In the genomic region with DNA sequence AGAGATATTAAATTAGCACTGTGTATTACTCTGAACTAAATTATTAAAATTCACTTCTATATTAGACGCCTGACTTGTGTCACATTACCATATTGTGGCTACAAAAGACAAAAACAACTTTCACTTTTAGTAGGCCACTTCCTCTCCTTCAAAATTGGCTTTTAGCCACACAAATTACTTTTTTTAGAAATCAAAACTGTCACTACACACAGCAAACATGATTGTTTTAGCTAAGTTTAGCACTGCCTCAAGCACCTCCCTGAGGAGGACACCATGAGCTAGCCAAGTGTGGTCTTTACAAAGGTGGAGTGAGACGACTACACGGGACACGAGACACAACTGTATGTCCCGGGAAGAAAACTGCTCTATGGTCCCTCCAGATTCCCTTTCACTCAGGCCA, we compare ENCODE assay signal across 10 mouse cellular contexts. TPM values are rescaled to one million over a fixed set of nuclear protein-coding genes. Genes with fewer than 3 reads are reported as not detected.
A peak's percentile ranks its signal among the peaks of the same experiment; 100 is the strongest.
DNase-seq lines count a peak whose midpoint lies in the region; ATAC-seq lines count a peak whose summit lies in the region.
"Had no signal": no experiment of that assay in that cellular context is flagged by ENCODE, and none has a peak within 500 bp of the region (broad histone marks: within the 10 kb centered on the region; RNA-seq: fewer than 3 reads in every experiment).

No protein-coding gene starts in this region.

- no peak overlapping the region for H3K4me3 ChIP-seq in neural tube, embryonic 13.5 days
- no peak overlapping the region for H3K4me3 ChIP-seq in liver, embryonic 12.5 days
- H3K4me3 ChIP-seq in forebrain, embryonic 13.5 days: no peak overlapping the region
- H3K4me3 ChIP-seq in hindbrain, embryonic 14.5 days (replicated peaks; ENCODE audit: low read length): no peak overlapping the region
- H3K4me3 ChIP-seq: forebrain, embryonic 10.5 days; limb, embryonic 15.5 days had no signal

- H3K27me3 ChIP-seq in neural tube, embryonic 13.5 days: no peaks in the 10 kb centered on the region
- no peaks in the 10 kb centered on the region for H3K27me3 ChIP-seq in liver, embryonic 12.5 days (replicated peaks)
- H3K27me3 ChIP-seq in forebrain, embryonic 13.5 days: no peaks in the 10 kb centered on the region
- H3K27me3 ChIP-seq in hindbrain, embryonic 14.5 days (ENCODE audit: control insufficient read depth, insufficient read depth, low read length): no peaks in the 10 kb centered on the region
- H3K27me3 ChIP-seq: limb, embryonic 15.5 days had no signal

- H3K9ac ChIP-seq in neural tube, embryonic 13.5 days: 0 out of 2 replicates have a peak overlapping the region, but pooled peaks have one; percentile 5
- no peak overlapping the region for H3K9ac ChIP-seq in liver, embryonic 12.5 days
- no peak overlapping the region for H3K9ac ChIP-seq in forebrain, embryonic 13.5 days
- H3K9ac ChIP-seq in hindbrain, embryonic 14.5 days: no peak overlapping the region
- H3K9ac ChIP-seq: limb, embryonic 15.5 days had no signal

- H3K4me2 ChIP-seq in neural tube, embryonic 13.5 days: peak overlapping the region; percentile 18; the same call in 1 of the 2 replicates
- peak overlapping the region; percentile 26; the same call in 1 of the 2 replicates for H3K4me2 ChIP-seq in liver, embryonic 12.5 days
- H3K4me2 ChIP-seq in forebrain, embryonic 13.5 days: no peak overlapping the region
- no peak overlapping the region for H3K4me2 ChIP-seq in hindbrain, embryonic 14.5 days (replicated peaks)
- H3K4me2 ChIP-seq: limb, embryonic 15.5 days had no signal

- H3K4me1 ChIP-seq in neural tube, embryonic 13.5 days (replicated peaks): peaks cover 6% of the 10 kb centered on the region; the same call in 1 of the 2 replicates
- H3K4me1 ChIP-seq in liver, embryonic 12.5 days: peaks cover 27% of the 10 kb centered on the region; the same call in 1 of the 2 replicates
- no peaks in the 10 kb centered on the region for H3K4me1 ChIP-seq in forebrain, embryonic 13.5 days
- H3K4me1 ChIP-seq in hindbrain, embryonic 14.5 days (replicated peaks; ENCODE audit: control insufficient read depth, insufficient read depth, low read length): no peaks in the 10 kb centered on the region
- H3K4me1 ChIP-seq: forebrain, embryonic 10.5 days; limb, embryonic 15.5 days had no signal

- no peak for DNase-seq in neural tube, embryonic 10.5 days (ENCODE audit: extremely low spot score, low spot score)
- DNase-seq in skeletal muscle tissue, adult 2 months (ENCODE audit: low read depth, low spot score): peak; percentile 28
- DNase-seq in adrenal gland, adult 18-20 months (ENCODE audit: low spot score in 2 of 2): no peak
- DNase-seq in hindbrain, embryonic 14.5 days (ENCODE audit: low spot score): no peak

- 44% methylated on average over 5 of the region's 5 CpGs for WGBS in neural tube, embryonic 13.5 days
- WGBS in liver, embryonic 12.5 days (ENCODE audit: insufficient replicate concordance): 62% methylated on average over 5 of the region's 5 CpGs
- WGBS in forebrain, embryonic 13.5 days: 82% methylated on average over 5 of the region's 5 CpGs
- WGBS in hindbrain, embryonic 14.5 days: 85% methylated on average over 5 of the region's 5 CpGs

- no peaks in the 10 kb centered on the region for H3K36me3 ChIP-seq in neural tube, embryonic 13.5 days
- H3K36me3 ChIP-seq in liver, embryonic 12.5 days: peaks cover 25% of the 10 kb centered on the region
- H3K36me3 ChIP-seq in forebrain, embryonic 13.5 days (ENCODE audit: poor library complexity, severe bottlenecking): peaks cover 5% of the 10 kb centered on the region; the same call in 1 of the 2 replicates
- no peaks in the 10 kb centered on the region for H3K36me3 ChIP-seq in hindbrain, embryonic 14.5 days (replicated peaks; ENCODE audit: control insufficient read depth, insufficient read depth)

- no peaks in the 10 kb centered on the region for H3K9me3 ChIP-seq in neural tube, embryonic 13.5 days
- no peaks in the 10 kb centered on the region for H3K9me3 ChIP-seq in liver, embryonic 12.5 days (replicated peaks)
- no peaks in the 10 kb centered on the region for H3K9me3 ChIP-seq in forebrain, embryonic 13.5 days (replicated peaks)
- no peaks in the 10 kb centered on the region for H3K9me3 ChIP-seq in hindbrain, embryonic 14.5 days (ENCODE audit: control insufficient read depth, low read length)
- H3K9me3 ChIP-seq: forebrain, embryonic 10.5 days; limb, embryonic 15.5 days had no signal

- 0 out of 2 replicates have a peak overlapping the region, but pooled peaks have one; percentile 56 for H3K27ac ChIP-seq in neural tube, embryonic 13.5 days (replicated peaks)
- H3K27ac ChIP-seq in liver, embryonic 12.5 days: 0 out of 2 replicates have a peak overlapping the region, but pooled peaks have one; percentile 58
- H3K27ac ChIP-seq in forebrain, embryonic 13.5 days: no peak overlapping the region
- no peak overlapping the region for H3K27ac ChIP-seq in hindbrain, embryonic 14.5 days
- H3K27ac ChIP-seq: forebrain, embryonic 10.5 days; limb, embryonic 15.5 days had no signal

- ATAC-seq in neural tube, embryonic 13.5 days (ENCODE audit: low read depth): no peak
- peak; percentile 55; the same call in 1 of the 2 replicates for ATAC-seq in erythroblast, adult 5-6 weeks (replicated peaks; ENCODE audit: low FRiP score, poor library complexity, severe bottlenecking)
- ATAC-seq in liver, embryonic 12.5 days: no peak
- ATAC-seq in forebrain, embryonic 13.5 days: no peak
- no peak for ATAC-seq in hindbrain, embryonic 14.5 days (ENCODE audit: low FRiP score)

RNA-seq across cellular contexts. Expression of a gene that starts 9.3 kb away (rescaled TPM):
- polyA plus RNA-seq in neural tube, embryonic 13.5 days (2015; fragmentation: Nextera tagmentation; extraction: Ambion mirVana): 37.6 and 47.2 TPM in 2 replicates
- total RNA-seq in erythroblast, adult 5-6 weeks (2015; ENCODE audit: low replicate concordance): 14.2 and 29.5 TPM in 2 replicates
- total RNA-seq in erythroblast, adult 5-6 weeks (2017; ENCODE audit: low replicate concordance): 36.8 and 38.2 TPM in 2 replicates
- polyA plus RNA-seq in liver, embryonic 12.5 days (2016; fragmentation: Nextera tagmentation; extraction: Ambion mirVana): 58.1 and 59.3 TPM in 2 replicates
- 70.1 and 70.5 TPM in 2 replicates for polyA plus RNA-seq in forebrain, embryonic 13.5 days (2015; fragmentation: Nextera tagmentation; extraction: Ambion mirVana)
- 10 to 100 TPM; 31.3 to 43.8 TPM for total RNA-seq in adrenal gland, adult 18-20 months (2021)
- 33.4 and 37.4 TPM in 2 replicates for polyA plus RNA-seq in hindbrain, embryonic 14.5 days (2014; fragmentation: Nextera tagmentation; extraction: Ambion mirVana)

RNA-seq across cellular contexts. Expression of a gene that starts 21.9 kb away (rescaled TPM):
- polyA plus RNA-seq in neural tube, embryonic 13.5 days (2015; fragmentation: Nextera tagmentation; extraction: Ambion mirVana): 0.13 and 0.18 TPM in 2 replicates
- total RNA-seq in erythroblast, adult 5-6 weeks (2015; ENCODE audit: low replicate concordance): not detected in 2 replicates
- total RNA-seq in erythroblast, adult 5-6 weeks (2017; ENCODE audit: low replicate concordance): not detected in 2 replicates
- 9.9 and 10.0 TPM in 2 replicates for polyA plus RNA-seq in liver, embryonic 12.5 days (2016; fragmentation: Nextera tagmentation; extraction: Ambion mirVana)
- polyA plus RNA-seq in forebrain, embryonic 13.5 days (2015; fragmentation: Nextera tagmentation; extraction: Ambion mirVana): 0.06 and 0.17 TPM in 2 replicates
- 10 to 100 TPM in 1 of 2 experiments, 1 to 10 TPM in 1; 8.6 to 15.3 TPM for total RNA-seq in adrenal gland, adult 18-20 months (2021)
- 0.09 and 0.16 TPM in 2 replicates for polyA plus RNA-seq in hindbrain, embryonic 14.5 days (2014; fragmentation: Nextera tagmentation; extraction: Ambion mirVana)
- polyA plus RNA-seq: limb, embryonic 15.5 days had no signal

Comparison
In these comparisons a context has a peak if more than half of its experiments do, and no peak if none do; other contexts are left out.
1. H3K27ac ChIP-seq: peak in neural tube, embryonic 13.5 days (single experiment) and liver, embryonic 12.5 days (single experiment); none in forebrain, embryonic 13.5 days (single experiment) and hindbrain, embryonic 14.5 days (single experiment).
2. H3K4me2 ChIP-seq: peak in neural tube, embryonic 13.5 days (single experiment) and liver, embryonic 12.5 days (single experiment); none in forebrain, embryonic 13.5 days (single experiment) and hindbrain, embryonic 14.5 days (single experiment).